Mouse (Mus musculus) lung, postnatal 25 days (tissue): ENCODE data around the gene Plp1.

Experiments used
- DNase-seq: peaks from one replicate; pipeline ENCODE4 v3.0.0; 2022; ENCODE audit warnings: low spot score

Gene Plp1

DNA sequence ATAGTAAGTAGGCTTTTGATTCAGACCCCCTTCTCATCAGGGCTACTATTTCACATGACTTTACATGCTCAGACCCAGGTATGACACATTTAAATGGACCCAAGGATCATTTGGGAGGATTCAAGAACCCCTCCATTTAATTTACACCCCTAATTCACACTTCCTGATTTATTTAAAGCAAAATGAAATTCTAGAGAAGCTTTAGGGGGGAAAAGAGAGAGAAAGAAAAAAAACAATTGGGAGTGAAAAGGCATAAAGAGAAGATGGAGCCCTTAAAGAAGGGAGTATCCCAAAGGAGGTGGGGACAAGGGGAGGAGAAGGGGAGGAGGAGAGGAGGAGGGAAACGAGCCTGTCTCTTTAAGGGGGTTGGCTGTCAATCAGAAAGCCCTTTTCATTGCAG lies at the start of gene Plp1:
Plp1 (plus strand) TSS at position 301 of the 400 bp plus-strand sequence.
- no peak for DNase-seq

- no peak for DNase-seq
Observed at GRCm38 (mm10) chrX:136773035-136773434, 49.4 kb upstream of the Plp1 start.

- DNase-seq = no peak
Observed at GRCm38 (mm10) chrX:136778046-136778445, 44.4 kb upstream of the Plp1 start.

GRCm38 (mm10) chrX:136779262-136779661 lies 43.2 kb upstream of the Plp1 start:
- DNase-seq = no peak

- DNase-seq = no peak
Observed at GRCm38 (mm10) chrX:136780041-136780440, 42.4 kb upstream of the Plp1 start, which contains the start of gene Glra4. Glra4 (minus strand) TSS chrX:136780141.

- no peak for DNase-seq
Observed at GRCm38 (mm10) chrX:136789446-136789845, 33.0 kb upstream of the Plp1 start.

DNA sequence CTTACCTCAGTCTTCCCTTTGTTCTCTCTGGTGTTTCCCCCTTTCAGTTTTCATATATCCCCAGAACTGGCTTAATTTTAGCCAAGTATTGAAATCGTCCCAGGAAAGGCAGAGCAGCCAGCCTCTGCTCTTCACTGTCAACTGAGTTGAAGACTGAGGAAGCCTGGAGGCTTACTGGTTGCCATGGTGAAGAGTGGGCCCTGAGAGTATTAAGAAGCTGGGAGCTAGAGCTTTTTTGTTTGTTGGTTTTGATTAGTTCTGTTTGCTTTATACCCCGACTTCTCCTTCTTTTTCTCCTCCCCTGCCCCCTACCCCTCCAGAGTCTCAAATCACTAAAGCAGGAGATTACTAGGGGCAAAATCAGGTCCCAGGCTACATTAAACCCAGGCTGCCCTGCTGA lies 25.2 kb upstream of the Plp1 start:
- no peak for DNase-seq

- no peak for DNase-seq
Observed at GRCm38 (mm10) chrX:136819752-136820151, 2.7 kb upstream of the Plp1 start.

DNA sequence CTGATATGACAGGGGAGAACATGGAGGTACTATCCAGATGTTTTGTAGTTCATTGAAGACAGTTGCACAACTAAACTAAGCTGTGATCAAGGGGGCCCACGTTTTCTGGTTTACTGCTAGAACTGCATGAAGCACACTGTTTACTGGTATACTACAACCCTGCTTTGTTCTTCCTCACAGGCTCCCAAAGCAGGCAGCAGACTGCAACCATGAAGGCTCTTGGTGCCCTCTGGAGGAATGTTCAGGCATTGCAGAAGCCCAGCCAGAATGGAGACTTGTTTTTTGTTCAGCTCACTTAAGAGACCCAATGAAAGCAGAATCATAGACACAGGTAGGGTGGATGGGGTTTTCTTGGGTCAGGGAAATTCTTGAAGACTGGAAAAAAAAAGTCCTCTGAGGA lies 2.2 kb upstream of the Plp1 start:
- peak; percentile 49 for DNase-seq

GRCm38 (mm10) chrX:136825016-136825415 lies 2.5 kb downstream of the Plp1 start:
- no peak for DNase-seq

DNA sequence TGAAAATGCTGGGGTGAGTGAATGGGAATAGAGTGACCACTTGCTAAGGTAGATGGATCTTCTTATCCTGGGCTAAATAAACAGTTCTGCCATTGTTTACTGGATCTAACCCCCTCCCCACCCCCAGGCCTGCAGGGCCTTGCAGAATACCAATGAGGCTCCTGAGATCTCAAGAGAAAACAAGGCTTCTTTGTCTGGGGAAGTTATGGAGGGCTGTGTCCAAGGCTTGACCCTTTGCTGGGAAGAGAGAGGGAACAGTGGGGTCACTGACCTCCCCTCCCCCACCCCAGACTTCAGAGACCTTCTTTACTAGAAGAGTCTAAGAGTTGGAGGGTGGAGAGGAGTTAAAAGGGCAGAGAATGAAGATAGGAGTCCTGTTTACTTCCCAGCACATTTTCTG lies 6.1 kb downstream of the Plp1 start:
- DNase-seq = no peak

- DNase-seq = no peak
Observed at GRCm38 (mm10) chrX:136850300-136850699, 27.8 kb downstream of the Plp1 start.

DNA sequence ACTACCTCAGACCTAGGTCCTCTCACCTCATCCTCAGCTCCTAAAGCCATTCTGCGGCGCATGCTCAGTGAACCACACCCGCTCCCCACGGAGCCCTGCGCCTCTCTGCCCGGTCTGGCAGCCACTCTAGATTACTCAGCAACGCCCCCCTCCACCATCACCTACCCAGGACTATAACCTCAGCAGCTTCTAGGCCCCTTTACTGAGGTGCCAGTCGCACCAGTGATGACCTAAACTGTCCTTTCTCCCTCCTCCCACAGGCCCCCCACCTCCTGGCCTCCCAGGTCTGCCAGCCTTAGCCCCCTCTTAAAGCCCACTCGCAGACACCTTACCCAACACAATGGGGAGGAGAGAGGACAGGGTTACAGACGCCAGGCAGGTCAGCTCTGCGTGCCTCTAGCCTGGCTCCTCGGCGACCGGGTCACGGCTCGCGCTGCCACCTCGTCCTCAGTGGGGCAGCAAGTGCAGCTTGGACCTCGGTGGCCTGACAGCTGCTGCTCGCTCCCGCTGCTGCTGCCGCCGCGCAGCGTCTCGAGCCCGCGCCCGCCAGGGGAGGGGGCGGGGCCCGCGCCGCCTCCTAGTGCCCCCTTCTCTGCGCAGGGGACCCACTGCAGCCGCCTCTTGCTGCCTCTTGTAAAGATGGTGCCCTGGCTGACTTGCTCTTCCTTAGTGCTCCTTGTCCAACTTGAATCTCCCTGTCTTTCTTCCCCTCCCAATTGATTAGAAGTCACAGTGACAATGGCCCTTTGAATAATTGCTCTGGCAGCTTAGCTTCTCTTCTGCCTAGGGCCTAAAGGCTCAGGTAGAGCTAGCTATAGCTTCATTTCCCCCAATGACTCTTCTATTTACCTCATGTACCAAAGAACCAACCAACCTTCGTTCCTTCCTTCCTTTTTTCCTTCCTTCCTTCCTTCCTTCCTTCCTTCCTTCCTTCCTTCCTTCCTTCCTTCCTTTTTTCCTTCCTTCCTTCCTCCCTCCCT lies 45.9 kb downstream of the Plp1 start, which contains the start of gene Rab9b:
Rab9b (minus strand) TSS at position 695 of the 980 bp plus-strand sequence.
- no peak for DNase-seq
